Mouse (Mus musculus): ENCODE measurements around the gene Prkd1. TPM values are rescaled to one million over a fixed set of nuclear protein-coding genes. Genes with fewer than 3 reads are reported as not detected.

Gene Prkd1
- polyA plus RNA-seq, 1 experiment from 2014 or later, result 6.5 TPM

- WGBS, result 73% methylated on average over 5 of the region's 5 CpGs
- ATAC-seq (ENCODE audit: insufficient read depth), result no peak
- H3K9me3 ChIP-seq (ENCODE audit: low read depth, low read length), result no peaks in the 10 kb centered on the region
These were observed 53.1 kb downstream of the Prkd1 start for GRCm38 (mm10) chr12:50595777-50596176.

DNA sequence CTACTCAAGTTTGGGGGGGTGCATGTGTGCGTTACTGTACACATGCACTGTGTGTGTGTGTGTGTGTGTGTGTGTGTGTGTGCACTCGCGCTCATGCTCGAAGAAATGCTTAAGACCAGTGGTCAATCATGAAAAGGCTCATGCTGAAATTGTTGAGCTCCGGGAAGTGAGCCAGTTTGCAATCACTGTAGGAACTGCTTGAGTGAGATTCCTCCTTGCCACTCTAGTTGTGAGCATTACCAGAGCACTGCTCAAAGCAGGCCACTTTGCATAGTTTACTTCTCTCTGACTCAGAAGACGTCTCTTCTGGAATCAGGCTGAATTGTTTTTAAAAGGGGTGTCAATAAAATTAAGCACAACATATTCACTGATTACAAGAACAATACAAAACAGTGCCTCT lies 54.4 kb downstream of the Prkd1 start:
- no peak for TF ChIP-seq CTCF (IDR thresholded peaks at IDR 0.05; ENCODE audit: low read depth)
- H3K27ac ChIP-seq (ENCODE audit: low read depth), result no peak overlapping the region
- H3K4me2 ChIP-seq, result no peak overlapping the region
- no peaks in the 10 kb centered on the region for H3K4me1 ChIP-seq (ENCODE audit: insufficient read depth)
- no peaks in the 10 kb centered on the region for H3K9me3 ChIP-seq (ENCODE audit: low read depth, low read length)
- WGBS, result 55% methylated on average over 6 of the region's 6 CpGs
- H3K36me3 ChIP-seq (ENCODE audit: insufficient read depth), result no peaks in the 10 kb centered on the region
- no peak overlapping the region for H3K4me3 ChIP-seq (ENCODE audit: low read depth, low read length)
- H3K27me3 ChIP-seq (ENCODE audit: insufficient read depth, low read length), result no peaks in the 10 kb centered on the region
- ATAC-seq (ENCODE audit: insufficient read depth) (peak; percentile 54; the same call in 1 of the 2 replicates), DNase-seq (peak; percentile 60)
- no peak overlapping the region for H3K9ac ChIP-seq

More at GRCm38 (mm10) chr12:50595777-50596176, 53.1 kb downstream of the Prkd1 start:
- DNase-seq, result no peak
- no peak for TF ChIP-seq CTCF (IDR thresholded peaks at IDR 0.05; ENCODE audit: low read depth)
- no peaks in the 10 kb centered on the region for H3K36me3 ChIP-seq (ENCODE audit: insufficient read depth)
- H3K9ac ChIP-seq, result no peak overlapping the region
- no peak overlapping the region for H3K4me3 ChIP-seq (ENCODE audit: low read depth, low read length)
- H3K27ac ChIP-seq (ENCODE audit: low read depth), result no peak overlapping the region
- H3K4me1 ChIP-seq (ENCODE audit: insufficient read depth), result no peaks in the 10 kb centered on the region
- no peak overlapping the region for H3K4me2 ChIP-seq
- H3K27me3 ChIP-seq (ENCODE audit: insufficient read depth, low read length), result no peaks in the 10 kb centered on the region

GRCm38 (mm10) chr12:50593481-50593880 lies 55.4 kb downstream of the Prkd1 start:
- ATAC-seq (ENCODE audit: insufficient read depth) (no peak), DNase-seq (no peak)
- Histone ChIP-seq H3K27ac (ENCODE audit: low read depth) (no peak overlapping the region), H3K4me3 (ENCODE audit: low read depth, low read length) (no peak overlapping the region), H3K27me3 (ENCODE audit: insufficient read depth, low read length) (no peaks in the 10 kb centered on the region), H3K36me3 (ENCODE audit: insufficient read depth) (no peaks in the 10 kb centered on the region), H3K9me3 (ENCODE audit: low read depth, low read length) (no peaks in the 10 kb centered on the region), H3K9ac (no peak overlapping the region), H3K4me1 (ENCODE audit: insufficient read depth) (no peaks in the 10 kb centered on the region), H3K4me2 (no peak overlapping the region)
- 63% methylated on average over 2 of the region's 2 CpGs for WGBS
- TF ChIP-seq CTCF (IDR thresholded peaks at IDR 0.05; ENCODE audit: low read depth), result no peak

GRCm38 (mm10) chr12:50588137-50588761 lies 60.6 kb downstream of the Prkd1 start:
- no peaks in the 10 kb centered on the region for H3K9me3 ChIP-seq (ENCODE audit: low read depth, low read length)
- no peak overlapping the region for H3K4me2 ChIP-seq
- ATAC-seq (ENCODE audit: insufficient read depth) (peak; percentile 69; the same call in 1 of the 2 replicates), DNase-seq (peak; percentile 8)
- H3K27me3 ChIP-seq (ENCODE audit: insufficient read depth, low read length), result no peaks in the 10 kb centered on the region
- TF ChIP-seq CTCF (IDR thresholded peaks at IDR 0.05; ENCODE audit: low read depth), result no peak
- H3K27ac ChIP-seq (ENCODE audit: low read depth), result no peak overlapping the region
- no peak overlapping the region for H3K9ac ChIP-seq
- WGBS, result 55% methylated on average over 6 of the region's 6 CpGs
- H3K4me3 ChIP-seq (ENCODE audit: low read depth, low read length), result no peak overlapping the region
- H3K36me3 ChIP-seq (ENCODE audit: insufficient read depth), result no peaks in the 10 kb centered on the region
- H3K4me1 ChIP-seq (ENCODE audit: insufficient read depth), result no peaks in the 10 kb centered on the region

DNA sequence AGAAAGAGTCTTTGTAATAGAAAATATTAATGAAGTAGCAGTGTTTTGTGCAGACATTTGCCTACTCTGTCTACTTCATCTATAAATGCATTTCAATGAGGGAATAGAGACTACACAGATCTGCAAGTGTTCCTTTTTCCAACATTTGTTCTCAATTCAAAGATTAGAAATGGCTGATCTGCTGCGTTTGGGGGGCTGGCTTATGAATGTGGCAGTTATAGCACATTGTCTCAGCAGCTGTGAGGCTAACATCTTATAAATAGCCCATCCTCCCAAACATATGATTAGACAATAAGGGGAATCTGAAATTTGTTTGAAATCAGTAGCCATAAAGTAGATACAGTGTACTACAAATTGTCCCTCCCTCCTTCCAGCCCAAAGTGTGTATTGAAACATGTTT lies 83.7 kb downstream of the Prkd1 start:
- H3K4me1 ChIP-seq (ENCODE audit: insufficient read depth), result no peaks in the 10 kb centered on the region
- no peak overlapping the region for H3K9ac ChIP-seq
- H3K27ac ChIP-seq (ENCODE audit: low read depth), result no peak overlapping the region
- no peaks in the 10 kb centered on the region for H3K9me3 ChIP-seq (ENCODE audit: low read depth, low read length)
- H3K36me3 ChIP-seq (ENCODE audit: insufficient read depth), result no peaks in the 10 kb centered on the region
- no peak overlapping the region for H3K4me3 ChIP-seq (ENCODE audit: low read depth, low read length)
- ATAC-seq (ENCODE audit: insufficient read depth), result no peak
- TF ChIP-seq CTCF (IDR thresholded peaks at IDR 0.05; ENCODE audit: low read depth), result no peak
- DNase-seq, result no peak
- 44% methylated on average over 1 of the region's 1 CpGs for WGBS
- H3K27me3 ChIP-seq (ENCODE audit: insufficient read depth, low read length), result no peaks in the 10 kb centered on the region
- no peak overlapping the region for H3K4me2 ChIP-seq

- Histone ChIP-seq H3K4me3 (ENCODE audit: low read depth, low read length) (no peak overlapping the region), H3K9ac (no peak overlapping the region), H3K4me2 (no peak overlapping the region), H3K27ac (ENCODE audit: low read depth) (no peak overlapping the region), H3K9me3 (ENCODE audit: low read depth, low read length) (no peaks in the 10 kb centered on the region), H3K27me3 (ENCODE audit: insufficient read depth, low read length) (no peaks in the 10 kb centered on the region), H3K36me3 (ENCODE audit: insufficient read depth) (no peaks in the 10 kb centered on the region), H3K4me1 (ENCODE audit: insufficient read depth) (no peaks in the 10 kb centered on the region)
- no peak for TF ChIP-seq CTCF (IDR thresholded peaks at IDR 0.05; ENCODE audit: low read depth)
- ATAC-seq (ENCODE audit: insufficient read depth), result no peak
- no peak for DNase-seq
- 67% methylated on average over 1 of the region's 1 CpGs for WGBS
These were observed 88.4 kb downstream of the Prkd1 start for GRCm38 (mm10) chr12:50560536-50560935.

- no peak overlapping the region for H3K4me3 ChIP-seq (ENCODE audit: low read depth, low read length)
- H3K4me1 ChIP-seq (ENCODE audit: insufficient read depth), result no peaks in the 10 kb centered on the region
- H3K9ac ChIP-seq, result no peak overlapping the region
- ATAC-seq (ENCODE audit: insufficient read depth) (no peak), DNase-seq (peak; percentile 37)
- no peak overlapping the region for H3K4me2 ChIP-seq
- H3K36me3 ChIP-seq (ENCODE audit: insufficient read depth), result no peaks in the 10 kb centered on the region
- H3K9me3 ChIP-seq (ENCODE audit: low read depth, low read length), result no peaks in the 10 kb centered on the region
- H3K27me3 ChIP-seq (ENCODE audit: insufficient read depth, low read length), result no peaks in the 10 kb centered on the region
- 22% methylated on average over 4 of the region's 4 CpGs for WGBS
- TF ChIP-seq CTCF (IDR thresholded peaks at IDR 0.05; ENCODE audit: low read depth), result no peak
- no peak overlapping the region for H3K27ac ChIP-seq (ENCODE audit: low read depth)
These were observed 90.7 kb downstream of the Prkd1 start for GRCm38 (mm10) chr12:50558231-50558630.

All from lung, embryonic 14.5 days (tissue).